Mouse (Mus musculus) cortical plate, adult 2 months (tissue): ENCODE measurements around the gene A630095N17Rik. TPM values are rescaled to one million over a fixed set of nuclear protein-coding genes. Genes with fewer than 3 reads are reported as not detected.

Experiments used
- H3K27ac ChIP-seq: fragments of 200-500 bp; 2 replicates; pipeline ENCODE4 v1.5.1; 2012; ENCODE audit warnings: low read length, control low read depth, inconsistent platforms; ENCODE audit not compliant: insufficient read depth
- H3K4me1 ChIP-seq: fragments of 200-500 bp; 2 replicates; pipeline ENCODE4 v1.6.1; 2011; ENCODE audit warnings: low read length; ENCODE audit not compliant: control insufficient read depth, insufficient read depth
- H3K4me3 ChIP-seq: fragments of 200-500 bp; 2 replicates; pipeline ENCODE4 v1.5.1; 2011; ENCODE audit warnings: mild to moderate bottlenecking, low read length, control low read depth; ENCODE audit not compliant: insufficient read depth
- CTCF ChIP-seq: fragments of 200-500 bp; IDR thresholded peaks from 2 replicates; pipeline ENCODE4 v1.5.1; 2011; ENCODE audit warnings: mild to moderate bottlenecking, control low read depth, low read length; ENCODE audit not compliant: insufficient read depth; ENCODE audit errors: extremely low read depth
- POLR2A ChIP-seq: fragments of 200-500 bp; IDR thresholded peaks from 2 replicates; pipeline ENCODE4 v1.6.1; 2011; ENCODE audit warnings: mild to moderate bottlenecking, low read length, control low read depth; ENCODE audit not compliant: insufficient read depth; ENCODE audit errors: extremely low read depth
- polyA plus RNA-seq: library from polyadenylated mRNA; depleted of rRNA; stranded (reverse); fragments of >200 nt; gene quantifications from 2 replicates; pipeline ENCODE4 v1.2.3, GENCODE M21; 2012; rRNA removed

A630095N17Rik gene
- polyA plus RNA-seq: not detected in 2 replicates

DNA sequence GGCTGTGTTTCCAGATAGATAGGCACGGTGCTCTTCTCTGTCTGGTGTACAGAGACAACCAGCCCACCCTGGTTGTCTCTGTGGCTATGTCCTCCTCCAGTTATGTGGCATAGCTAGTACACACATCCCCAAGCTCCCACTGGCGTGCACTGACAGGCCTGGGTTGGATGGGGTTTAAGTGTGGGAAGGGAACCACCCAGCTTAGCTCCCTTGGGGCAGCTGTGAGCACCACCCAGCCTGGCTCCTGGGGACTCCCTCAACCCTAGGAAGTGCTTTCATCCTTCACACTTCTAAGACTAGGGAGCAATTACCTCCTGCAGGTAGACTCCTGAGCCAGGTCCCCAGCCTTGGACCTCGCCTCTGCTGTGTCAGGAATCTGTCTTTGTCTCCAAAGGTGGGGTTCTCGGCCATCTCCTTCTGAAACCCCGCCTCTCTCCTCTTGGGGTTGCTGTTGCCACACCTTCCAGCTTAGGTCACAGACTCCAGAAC, at the start of gene A630095N17Rik:
TSS of gene A630095N17Rik (minus strand) at position 439 of the 489 bp plus-strand sequence.
- H3K4me1 ChIP-seq: peaks cover 1% of the 10 kb centered on the region; the same call in 1 of the 2 replicates
- H3K4me3 ChIP-seq: no peak within 1 kb of the TSS
- TF ChIP-seq POLR2A: no peak
- no peak for TF ChIP-seq CTCF
- no peak within 1 kb of the TSS for H3K27ac ChIP-seq

DNA sequence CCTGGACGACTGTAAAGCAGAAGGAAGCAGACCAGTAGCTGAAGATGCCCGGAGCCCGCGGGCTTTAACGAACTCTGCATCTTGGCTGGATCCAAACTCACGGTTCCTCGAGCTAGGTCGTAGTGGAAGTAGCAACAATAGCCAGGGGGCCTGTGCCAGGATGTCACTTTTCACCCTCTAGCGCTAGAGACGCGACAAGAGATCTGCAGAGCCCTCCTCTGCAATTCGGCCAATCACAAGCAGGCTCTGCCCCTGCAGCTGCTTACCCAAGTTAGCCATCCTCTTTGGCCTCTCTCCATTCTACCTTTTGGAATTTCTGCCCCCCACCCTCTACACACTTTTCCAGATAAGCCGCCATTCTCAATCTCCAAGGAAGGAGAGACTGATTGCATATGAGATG, 46.3 kb upstream of the A630095N17Rik start, which contains the start of gene Resp18:
TSS of gene Resp18 (minus strand) at position 188 of the 400 bp plus-strand sequence.
- Histone ChIP-seq H3K27ac (no peak within 1 kb of the TSS), H3K4me3 (peak within 1 kb of the TSS; percentile 39), H3K4me1 (no peaks in the 10 kb centered on the region)
- TF ChIP-seq CTCF (no peak), POLR2A (peak; percentile 44; the same call in 1 of the 2 replicates)

DNA sequence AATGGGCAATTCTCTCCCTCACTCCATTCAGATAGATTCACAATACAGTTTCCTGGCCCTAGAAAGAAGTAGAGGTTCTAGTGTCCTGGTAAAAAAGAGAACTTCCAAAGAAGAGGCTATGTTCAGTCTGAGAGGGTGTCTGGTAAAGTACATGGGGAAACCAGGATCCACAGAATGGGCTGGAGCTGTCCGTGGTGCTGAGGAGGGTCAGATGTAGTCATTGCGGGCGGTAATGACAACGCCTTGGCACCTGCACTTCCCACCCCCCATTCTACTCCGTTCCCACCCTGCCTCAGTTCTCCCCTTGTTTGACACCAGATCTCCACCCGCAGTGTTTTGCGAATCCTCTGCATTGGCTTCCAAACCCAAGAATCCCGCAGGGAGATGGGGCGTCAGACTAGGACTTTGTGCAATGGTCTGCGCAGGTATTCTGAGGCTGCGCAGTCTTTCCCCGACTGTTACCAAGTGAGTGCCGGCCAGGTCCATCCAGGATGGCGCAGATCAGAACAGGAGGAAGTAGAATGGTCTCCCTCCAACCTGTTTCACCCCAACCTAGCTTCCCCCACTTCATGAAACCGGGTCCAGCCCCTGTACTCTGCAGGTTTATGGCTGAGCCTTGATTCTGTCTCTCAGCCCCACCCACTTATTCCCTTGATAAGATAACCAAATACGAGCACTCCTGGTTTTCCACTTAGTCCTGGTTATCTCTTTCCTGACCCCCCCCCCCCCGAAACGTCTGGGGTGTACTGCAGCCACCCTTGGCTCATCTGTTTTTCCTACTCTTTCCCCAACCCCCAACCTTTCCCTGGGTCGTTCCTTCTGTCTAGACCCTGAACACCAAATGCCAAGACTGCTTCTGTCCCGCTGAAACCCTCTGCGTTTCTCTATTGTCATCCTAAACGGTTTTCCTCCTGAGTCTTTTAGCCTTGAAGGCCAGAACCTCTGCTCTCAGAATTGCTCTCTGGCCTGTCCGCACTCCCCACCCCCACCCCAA, 45.6 kb upstream of the A630095N17Rik start:
- peak overlapping the region; percentile 39 for H3K4me3 ChIP-seq
- H3K27ac ChIP-seq: no peak overlapping the region
- TF ChIP-seq POLR2A: peak; percentile 36; the same call in 1 of the 2 replicates
- TF ChIP-seq CTCF: no peak
- H3K4me1 ChIP-seq: no peaks in the 10 kb centered on the region

DNA sequence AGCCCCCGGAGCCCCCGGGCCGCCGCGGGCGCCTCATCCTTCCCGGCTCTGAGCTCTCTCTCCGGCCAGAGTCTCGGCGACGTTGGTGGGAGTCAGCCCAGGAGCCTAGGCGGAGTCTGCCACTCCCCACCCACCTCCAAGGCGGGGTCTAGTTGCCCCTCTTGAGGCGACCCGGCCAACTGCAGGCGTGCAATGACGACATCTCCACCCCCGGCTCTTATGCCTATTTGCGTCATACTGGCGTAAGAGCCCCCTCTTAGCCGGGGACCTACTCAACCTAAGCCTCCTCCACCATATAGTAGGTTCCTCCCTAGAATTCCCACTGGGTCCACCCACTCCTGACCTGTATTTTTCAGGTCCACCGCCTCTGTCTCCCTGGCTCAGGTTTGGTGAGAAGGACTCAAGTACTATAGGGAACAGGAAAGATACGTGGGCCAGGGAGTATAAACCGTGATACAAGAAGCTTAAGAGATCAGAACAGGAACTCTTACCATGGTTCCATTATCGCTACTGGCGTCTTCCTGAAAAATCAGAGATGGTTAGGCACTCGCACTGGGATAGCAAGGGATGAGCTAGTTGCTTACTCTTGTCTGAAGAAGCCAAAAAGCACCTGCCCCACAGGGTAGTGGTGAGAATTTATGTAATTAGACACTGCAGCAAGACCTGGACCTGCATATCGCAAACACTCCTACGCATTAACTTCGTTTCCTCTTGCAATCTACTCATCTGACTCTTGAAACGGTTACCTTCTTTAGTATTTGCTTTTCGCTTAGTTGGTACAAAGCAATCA, 32.4 kb upstream of the A630095N17Rik start, which contains the start of gene Ptprn:
TSS of gene Ptprn (minus strand) at position 412 of the 790 bp plus-strand sequence.
- TF ChIP-seq CTCF (no peak), POLR2A (no peak; the same call in 1 of the 2 replicates)
- Histone ChIP-seq H3K4me1 (peaks cover 4% of the 10 kb centered on the region; the same call in 1 of the 2 replicates), H3K27ac (peak within 1 kb of the TSS; percentile 65), H3K4me3 (peak within 1 kb of the TSS; percentile 89)

DNA sequence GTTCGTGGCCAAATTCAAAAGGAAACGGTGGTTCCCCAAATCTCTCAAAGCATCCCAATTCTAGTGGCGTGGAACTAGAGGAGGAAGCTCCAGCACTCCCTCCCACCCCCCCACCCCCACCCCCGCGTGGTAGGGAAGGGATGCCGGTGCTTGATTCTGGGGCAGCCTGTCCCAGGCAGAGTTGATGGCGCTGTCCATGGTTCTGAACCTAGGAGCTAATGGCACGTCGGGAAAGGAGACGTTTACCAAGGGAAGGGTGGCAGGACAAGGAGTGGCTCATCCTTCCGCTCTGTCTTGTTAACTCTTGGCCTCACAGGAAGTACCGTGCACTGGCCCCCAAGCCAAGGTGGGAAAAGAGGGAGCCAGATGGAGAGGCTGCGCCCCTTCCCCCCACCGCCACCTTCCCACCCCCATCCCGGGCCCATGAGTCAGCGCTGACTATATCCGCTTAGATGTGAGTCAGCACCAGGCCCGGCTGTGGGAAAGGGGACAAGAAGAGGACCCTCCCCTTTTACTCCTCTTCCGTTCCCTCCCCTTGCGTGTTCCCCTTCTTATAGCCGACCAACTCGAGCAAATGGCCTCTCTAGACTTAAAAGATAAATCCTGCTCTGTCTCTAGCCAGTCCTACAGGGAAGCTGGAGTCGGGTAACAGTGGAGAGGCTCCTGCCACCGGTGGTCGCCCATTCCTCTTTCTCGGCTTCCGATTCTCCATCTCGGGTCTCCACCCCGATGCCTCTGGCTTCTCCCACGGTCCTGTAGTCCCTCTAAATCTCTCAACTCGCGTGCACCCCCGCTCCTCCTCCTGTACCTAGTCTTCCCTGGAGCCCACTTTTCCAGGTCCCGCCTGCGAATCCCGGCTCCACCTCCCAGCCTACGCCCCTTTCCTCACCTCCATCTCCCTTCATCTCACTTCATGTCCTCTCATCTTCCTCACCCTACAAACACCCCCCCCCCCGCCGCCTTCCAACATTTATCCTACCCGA, 31.4 kb upstream of the A630095N17Rik start:
- TF ChIP-seq CTCF (no peak), POLR2A (peak; percentile 40)
- Histone ChIP-seq H3K4me3 (peak overlapping the region; percentile 89), H3K4me1 (peaks cover 4% of the 10 kb centered on the region; the same call in 1 of the 2 replicates), H3K27ac (peak overlapping the region; percentile 65)

DNA sequence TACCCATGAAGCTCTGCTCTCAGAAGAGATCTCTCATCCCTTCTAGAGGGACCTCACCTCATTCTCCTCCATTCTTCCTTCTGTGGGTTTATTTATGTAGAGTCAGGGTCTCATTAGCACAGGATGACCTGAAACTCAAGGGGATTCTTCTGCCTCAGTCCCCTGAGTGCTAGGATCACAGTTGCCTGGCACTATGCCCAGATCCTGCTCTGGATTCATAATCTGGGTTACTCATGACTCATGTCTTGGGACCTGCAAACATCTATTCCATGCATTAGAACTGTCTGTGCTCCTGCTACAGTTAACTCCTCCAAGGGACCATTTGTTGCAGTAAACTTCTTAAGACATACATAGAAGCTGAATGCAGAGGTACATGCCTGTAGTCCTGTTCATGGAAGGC, 29.4 kb upstream of the A630095N17Rik start:
- no peak overlapping the region for H3K27ac ChIP-seq
- peaks cover 4% of the 10 kb centered on the region; the same call in 1 of the 2 replicates for H3K4me1 ChIP-seq
- H3K4me3 ChIP-seq: no peak overlapping the region
- TF ChIP-seq CTCF (no peak), POLR2A (no peak)

DNA sequence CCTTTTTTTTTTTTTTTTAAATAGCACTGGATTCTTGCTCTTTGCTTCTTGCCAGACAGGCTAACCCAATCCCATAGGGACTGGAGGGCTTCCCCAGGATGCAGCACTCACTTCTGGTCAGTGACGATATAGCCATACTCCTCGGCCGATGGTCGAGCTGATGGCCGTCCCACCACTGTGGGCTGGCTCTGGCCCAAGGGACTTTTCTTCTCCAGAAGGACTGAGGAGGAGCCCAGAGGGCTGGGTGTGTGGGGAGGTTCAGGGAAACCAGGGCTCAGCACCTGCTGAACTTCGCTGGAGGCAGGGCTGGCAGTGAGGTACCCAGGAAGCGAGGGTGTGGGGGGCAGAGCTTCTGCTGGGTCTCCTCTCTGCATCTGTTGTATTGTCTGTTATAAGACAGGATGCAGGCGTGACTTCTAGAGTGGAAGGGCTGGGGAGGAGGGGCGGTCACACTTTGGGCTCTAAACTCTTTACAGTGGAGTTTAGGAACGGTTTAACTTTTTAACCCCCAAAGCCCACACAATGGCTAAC, 23.7 kb upstream of the A630095N17Rik start:
- TF ChIP-seq POLR2A: no peak
- no peak for TF ChIP-seq CTCF
- Histone ChIP-seq H3K4me3 (no peak overlapping the region), H3K27ac (no peak overlapping the region), H3K4me1 (peaks cover 4% of the 10 kb centered on the region; the same call in 1 of the 2 replicates)

DNA sequence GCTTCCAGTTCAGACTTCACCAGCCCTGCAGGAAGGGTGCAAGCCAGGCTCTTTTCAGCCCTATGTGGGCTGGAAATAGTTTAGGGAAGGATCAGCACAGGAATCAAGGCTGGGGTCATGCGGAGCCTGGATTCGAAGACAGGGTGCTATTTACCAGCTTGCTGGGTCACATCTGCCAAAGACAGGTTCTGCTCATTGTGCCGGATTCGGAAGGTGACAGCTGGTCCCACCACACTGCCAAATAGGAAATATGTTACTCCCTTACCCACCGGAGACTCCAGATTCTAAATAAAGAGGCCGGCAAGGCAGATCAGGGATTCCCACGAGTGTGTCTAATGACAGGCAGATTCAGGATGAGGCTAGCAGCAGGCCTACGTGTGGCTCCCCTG, 22.7 kb upstream of the A630095N17Rik start:
- H3K4me3 ChIP-seq: no peak overlapping the region
- TF ChIP-seq POLR2A (no peak), CTCF (no peak)
- H3K27ac ChIP-seq: no peak overlapping the region
- H3K4me1 ChIP-seq: peaks cover 4% of the 10 kb centered on the region; the same call in 1 of the 2 replicates
